Mouse (Mus musculus) kidney, postnatal 10 days (tissue): Measurements from ENCODE around the gene Tm9sf2.
"Not testable (repeated sequence)": the region's sequence is repeated elsewhere in the genome, so short reads cannot be mapped to it uniquely, and the experiment has no call there.

Experiments used
- DNase-seq: peaks from one replicate; pipeline ENCODE4 v3.0.0; 2021; ENCODE audit warnings: mixed read lengths

The Tm9sf2 gene

DNA sequence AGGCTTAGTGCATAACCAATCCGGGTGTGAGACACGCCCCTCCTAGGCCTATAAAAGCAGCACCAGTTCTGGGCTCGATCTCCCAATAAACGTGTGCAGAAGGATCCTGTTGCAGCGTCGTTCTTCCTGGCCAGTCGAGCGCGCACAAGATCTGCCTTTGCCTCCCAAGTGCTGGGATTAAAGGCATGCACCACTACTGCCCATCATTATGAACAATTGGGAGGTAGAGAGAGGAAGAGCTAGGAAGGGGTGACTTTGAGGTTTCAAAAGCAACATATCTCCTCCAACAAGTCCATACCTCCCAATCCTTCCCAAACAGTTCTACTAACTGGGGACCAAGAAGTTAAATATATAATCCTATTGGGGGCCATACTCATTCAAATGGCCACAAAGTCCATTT, 4.9 kb upstream of the Tm9sf2 start:
- DNase-seq, result not testable (repeated sequence)

GRCm38 (mm10) chr14:122104881-122105280, 2.0 kb upstream of the Tm9sf2 start:
- peak; percentile 97 for DNase-seq

DNA sequence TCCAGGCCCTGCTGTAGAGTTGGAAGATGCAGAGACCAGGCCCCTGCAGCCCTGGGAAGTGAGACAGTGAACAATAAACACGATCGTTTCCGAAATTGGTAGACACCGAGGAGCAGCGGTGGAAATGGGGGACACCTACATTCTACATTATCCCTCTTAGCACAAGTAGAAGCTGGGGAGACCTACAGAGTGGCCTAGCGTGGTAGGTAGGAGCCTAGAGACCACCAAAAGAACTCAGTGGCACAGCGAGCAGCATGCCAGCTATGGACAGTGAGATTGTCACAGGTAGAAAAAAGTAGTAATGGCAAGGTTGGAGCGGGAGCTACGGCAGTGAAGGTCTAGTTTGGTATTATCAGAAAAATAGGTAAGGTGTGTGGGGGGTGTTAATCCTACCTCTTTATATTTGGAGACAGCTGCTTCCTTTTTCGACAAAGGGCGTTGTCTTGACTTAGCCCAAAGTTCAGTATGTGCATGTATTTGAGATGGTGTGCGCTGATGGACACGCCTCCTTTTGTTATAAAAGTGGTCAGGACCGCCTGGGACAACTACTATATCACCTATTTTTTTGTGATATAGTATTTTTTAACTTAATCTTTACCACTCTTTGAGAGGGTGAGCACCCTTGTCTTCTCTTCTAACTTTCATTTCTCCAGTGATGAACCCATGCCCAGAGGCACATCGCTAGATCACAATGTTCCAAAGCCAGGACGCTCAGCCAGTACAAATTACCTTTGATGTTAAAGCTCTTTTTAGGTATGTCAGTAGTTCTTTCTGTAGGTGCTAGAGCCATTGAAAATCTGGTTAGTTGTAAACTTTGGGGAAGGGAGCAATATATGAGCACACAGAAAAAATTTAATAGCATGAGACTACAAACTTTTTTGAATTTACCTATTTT, 1.2 kb upstream of the Tm9sf2 start:
- no peak for DNase-seq

DNA sequence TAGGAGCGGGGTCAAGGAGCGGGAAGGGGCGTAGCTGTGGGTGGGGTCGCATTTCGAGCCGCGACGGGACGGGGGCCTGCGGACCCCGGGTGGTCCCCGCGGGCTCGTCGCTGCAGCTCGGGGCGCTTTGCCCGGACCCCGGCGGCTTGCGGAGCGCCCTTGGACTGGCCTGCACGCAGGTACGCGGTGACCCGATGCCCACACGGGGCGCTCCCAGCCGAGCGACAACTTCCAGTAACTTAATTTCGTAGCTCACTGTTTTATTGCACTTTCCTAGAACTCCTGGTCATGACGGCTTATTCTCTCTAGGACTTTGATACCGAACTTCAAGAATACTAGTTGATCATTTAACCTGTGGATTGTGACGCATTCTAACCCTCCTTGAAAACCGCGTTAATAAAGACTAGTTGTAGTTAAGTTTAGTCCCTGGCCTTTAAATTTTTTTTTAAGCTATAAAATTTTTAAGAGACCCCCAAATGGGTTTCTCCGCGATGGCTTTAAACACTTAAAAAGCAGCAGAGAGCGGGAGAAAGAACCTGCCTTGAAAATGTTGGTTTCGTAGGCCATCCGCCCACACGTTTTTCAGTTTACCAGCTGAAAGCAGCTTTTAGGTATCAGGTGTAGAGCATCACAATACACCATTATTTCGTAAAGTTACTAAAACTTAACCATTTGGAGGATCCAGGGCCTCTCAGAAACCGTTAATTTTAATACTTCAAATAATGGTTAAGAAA, 810 bp downstream of the Tm9sf2 start:
- peak; percentile 66 for DNase-seq

GRCm38 (mm10) chr14:122111681-122112080, 4.8 kb downstream of the Tm9sf2 start:
- no peak for DNase-seq

GRCm38 (mm10) chr14:122112311-122112710, 5.5 kb downstream of the Tm9sf2 start:
- no peak for DNase-seq

GRCm38 (mm10) chr14:122116200-122116599, 9.4 kb downstream of the Tm9sf2 start:
- DNase-seq, result no peak

DNA sequence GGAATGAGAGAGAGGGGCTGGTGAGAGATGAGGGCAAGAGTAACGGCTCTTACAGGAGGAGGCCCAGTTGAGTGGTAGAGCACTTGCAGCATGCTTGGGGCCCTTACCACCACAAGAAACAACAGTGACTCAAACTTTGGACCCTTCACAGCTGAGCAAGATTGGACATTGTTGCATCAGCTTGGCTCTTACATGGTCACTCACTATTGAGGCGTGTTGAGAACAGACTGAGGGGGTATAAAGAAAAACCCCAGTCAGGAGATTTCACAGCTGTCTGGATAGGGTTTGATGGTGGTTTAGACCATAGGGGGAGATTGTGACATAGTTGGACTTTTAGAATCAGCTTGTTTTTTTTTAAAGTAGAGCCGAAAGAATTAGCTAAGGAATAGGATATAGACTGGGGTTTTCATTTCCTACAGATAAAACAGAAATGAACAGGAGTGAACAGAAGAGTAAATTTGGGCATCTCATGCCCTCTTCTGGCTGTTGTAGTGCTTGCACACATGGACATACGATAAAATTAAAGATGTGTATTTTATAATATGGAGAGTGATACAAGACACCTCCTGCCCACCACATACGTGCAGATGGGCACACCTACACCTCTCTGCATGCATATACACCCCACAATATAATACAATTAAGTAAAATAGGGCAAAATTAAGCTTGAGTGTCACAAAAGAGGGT, 23.4 kb downstream of the Tm9sf2 start:
- DNase-seq, result peak; percentile 25

DNA sequence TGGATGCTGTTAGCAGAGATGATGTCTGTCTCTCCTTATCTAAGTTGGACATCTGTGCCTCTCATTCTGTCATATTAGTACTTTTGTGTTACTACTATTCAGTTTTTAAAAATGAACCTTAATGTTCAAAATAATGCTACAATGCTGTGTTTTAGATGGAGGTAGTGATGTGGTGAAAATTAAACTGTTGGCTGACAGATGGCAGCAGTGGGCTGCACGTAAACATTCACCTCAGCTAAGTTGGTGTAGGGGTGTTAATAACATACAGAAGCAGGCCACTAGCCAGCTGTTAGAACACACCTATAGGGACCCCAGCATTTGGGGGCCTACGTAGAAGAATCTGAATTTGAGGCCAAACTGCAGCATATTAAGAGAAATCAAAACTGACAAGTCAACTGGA, 24.8 kb downstream of the Tm9sf2 start:
- no peak for DNase-seq

- DNase-seq, result no peak
These were observed 29.6 kb downstream of the Tm9sf2 start for GRCm38 (mm10) chr14:122136368-122136928.

GRCm38 (mm10) chr14:122137234-122137633, 30.4 kb downstream of the Tm9sf2 start:
- DNase-seq, result no peak

- no peak for DNase-seq
These were observed 33.3 kb downstream of the Tm9sf2 start for GRCm38 (mm10) chr14:122140126-122140525.

DNA sequence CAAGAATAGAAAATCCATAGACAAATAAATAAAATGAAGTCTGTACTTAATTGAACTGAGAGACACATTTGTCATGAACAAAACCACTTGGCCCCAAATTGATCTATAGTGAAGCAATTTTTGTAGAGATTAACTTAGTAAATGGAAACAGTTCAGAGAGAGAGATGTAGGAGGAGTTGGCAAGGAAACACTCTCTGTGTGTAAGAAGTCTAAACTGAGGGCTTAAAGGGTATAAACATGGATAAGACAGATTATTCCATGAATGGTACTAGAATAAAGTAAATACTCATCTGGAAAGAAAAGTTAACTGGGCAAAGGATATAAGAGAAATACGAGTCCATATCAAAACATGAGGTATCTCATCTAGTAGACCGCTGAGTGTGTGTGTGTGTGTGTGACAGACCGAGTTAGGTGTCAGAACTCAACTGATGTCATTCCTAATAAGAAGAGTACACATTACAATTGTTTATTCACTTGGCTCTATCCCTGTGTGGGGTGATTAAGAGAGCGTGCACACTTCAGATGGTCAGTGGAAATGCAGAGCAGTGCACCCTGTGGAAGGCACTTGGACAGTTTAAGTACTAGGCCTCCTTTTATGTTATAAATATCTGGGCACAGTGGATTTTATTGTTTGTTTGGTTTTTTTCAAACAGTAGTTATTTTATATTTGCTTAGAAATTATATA, 36.9 kb downstream of the Tm9sf2 start:
- no peak for DNase-seq

DNA sequence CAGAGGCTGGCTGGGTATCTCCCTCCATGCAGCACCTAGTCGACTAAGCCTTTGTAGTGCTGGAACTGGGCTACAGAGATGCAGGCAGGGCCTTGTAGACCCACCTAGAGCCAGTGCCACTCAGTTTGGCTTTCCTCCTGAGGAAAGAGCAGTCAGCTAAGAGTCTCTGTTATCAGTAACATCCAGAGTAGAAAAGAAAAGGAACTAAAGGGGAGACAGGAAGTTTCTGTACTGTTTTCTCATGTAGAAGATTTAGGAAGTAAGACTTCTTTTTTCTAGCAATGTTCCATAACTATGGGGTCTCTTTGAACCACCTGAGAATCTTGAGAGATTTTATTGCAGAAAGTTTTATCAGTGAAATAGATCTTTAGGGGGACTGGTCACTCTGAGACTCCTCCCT, 38.5 kb downstream of the Tm9sf2 start:
- no peak for DNase-seq

- DNase-seq, result no peak
These were observed 43.8 kb downstream of the Tm9sf2 start for GRCm38 (mm10) chr14:122150616-122151015.

DNA sequence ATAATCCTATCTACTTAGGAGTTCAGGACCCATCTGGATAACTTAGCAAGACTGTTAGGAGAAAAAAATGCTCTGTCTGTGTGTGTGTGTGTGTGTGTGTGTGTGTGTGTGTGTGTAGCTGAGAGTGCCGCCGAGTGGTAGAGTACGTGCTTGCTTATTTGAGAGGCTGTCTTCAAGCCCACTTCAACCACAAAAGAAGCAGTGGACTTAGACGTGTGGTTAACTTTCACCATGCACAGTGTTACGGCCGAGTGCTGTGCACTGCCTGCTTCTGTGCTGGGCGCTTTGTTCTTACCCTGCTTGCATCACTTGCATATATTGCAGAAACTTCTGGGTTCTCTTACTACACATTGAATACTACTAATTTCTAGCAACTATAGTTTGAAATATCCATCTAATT, 50.9 kb downstream of the Tm9sf2 start:
- no peak for DNase-seq

DNA sequence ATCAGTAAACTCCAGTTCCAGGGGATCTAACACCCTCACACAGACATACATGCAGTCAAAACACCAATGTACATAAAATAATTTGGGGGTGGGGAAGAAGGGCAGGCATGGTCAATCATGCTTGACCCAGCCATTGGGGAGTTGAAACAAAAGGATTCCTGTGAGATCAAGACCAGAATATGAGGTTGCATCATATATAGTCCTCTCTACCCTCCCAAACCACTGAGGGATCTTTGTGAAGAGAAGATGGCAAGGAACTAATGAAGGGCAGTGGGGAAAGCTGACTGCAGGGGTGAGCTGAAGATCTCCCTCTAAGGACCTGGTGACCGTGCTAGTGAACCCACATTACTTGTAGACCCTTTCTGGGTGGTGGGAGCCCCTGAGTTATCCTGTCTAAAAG, 54.1 kb downstream of the Tm9sf2 start:
- DNase-seq, result no peak

GRCm38 (mm10) chr14:122168912-122169311, 62.1 kb downstream of the Tm9sf2 start:
- no peak for DNase-seq

DNA sequence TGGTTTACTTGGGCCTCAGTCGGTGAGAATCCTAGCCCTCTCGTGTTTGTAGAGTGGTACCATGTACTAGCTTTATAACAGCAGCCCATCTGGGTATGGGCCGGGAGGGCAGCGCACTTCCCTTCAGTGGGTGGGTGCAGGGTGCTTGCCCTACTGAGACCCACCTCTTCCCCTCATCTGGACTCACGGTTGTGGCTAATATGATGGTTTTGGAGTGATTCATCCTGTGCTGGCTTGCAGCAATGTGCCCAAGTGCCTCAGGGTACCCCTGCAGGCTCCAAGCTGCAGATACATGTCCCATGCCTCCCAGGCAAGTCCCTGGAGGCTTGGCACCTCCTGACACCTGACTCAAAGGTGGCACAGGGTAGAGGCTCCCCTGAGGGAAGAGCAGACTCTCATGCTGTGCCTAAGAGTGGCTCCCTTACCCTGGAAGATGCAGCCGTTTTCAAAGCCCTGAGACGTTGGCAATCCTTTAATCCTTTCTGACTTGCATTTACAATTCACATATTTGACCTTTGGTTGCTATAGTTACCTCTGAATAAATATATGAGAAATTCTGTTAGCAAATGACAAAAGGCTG, 63.5 kb downstream of the Tm9sf2 start:
- no peak for DNase-seq

- DNase-seq, result no peak
These were observed 64.2 kb downstream of the Tm9sf2 start for GRCm38 (mm10) chr14:122171031-122171430.

DNA sequence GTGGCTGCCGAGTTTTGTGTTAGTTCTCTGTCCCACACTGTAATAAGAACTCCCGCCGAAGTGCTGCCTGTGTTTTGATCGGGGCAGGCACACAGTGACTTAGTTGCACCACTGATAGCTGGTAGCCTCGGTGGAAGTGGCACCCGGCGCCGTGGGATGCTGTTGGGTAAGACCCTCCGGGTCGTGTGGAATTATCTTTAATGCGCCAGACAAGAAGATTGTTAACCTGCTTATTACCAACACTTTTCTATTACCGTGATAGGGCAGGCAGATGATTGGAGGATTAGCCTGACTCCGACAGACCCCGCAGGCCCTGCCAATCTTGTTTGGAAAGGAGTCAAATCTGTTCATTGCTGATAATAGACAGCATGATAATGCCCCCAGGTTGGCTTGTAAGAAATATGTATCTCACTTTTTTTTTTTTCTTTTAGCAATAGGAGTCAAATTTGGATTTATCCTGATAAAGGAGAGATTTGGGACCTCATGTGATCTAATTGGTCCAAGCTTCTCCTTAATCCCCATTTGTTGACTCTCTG, 69.5 kb downstream of the Tm9sf2 start:
- DNase-seq, result no peak

GRCm38 (mm10) chr14:122179262-122179661, 72.4 kb downstream of the Tm9sf2 start:
- DNase-seq, result no peak
